ENCODE assay signal across 9 mouse cellular contexts in the genomic region with DNA sequence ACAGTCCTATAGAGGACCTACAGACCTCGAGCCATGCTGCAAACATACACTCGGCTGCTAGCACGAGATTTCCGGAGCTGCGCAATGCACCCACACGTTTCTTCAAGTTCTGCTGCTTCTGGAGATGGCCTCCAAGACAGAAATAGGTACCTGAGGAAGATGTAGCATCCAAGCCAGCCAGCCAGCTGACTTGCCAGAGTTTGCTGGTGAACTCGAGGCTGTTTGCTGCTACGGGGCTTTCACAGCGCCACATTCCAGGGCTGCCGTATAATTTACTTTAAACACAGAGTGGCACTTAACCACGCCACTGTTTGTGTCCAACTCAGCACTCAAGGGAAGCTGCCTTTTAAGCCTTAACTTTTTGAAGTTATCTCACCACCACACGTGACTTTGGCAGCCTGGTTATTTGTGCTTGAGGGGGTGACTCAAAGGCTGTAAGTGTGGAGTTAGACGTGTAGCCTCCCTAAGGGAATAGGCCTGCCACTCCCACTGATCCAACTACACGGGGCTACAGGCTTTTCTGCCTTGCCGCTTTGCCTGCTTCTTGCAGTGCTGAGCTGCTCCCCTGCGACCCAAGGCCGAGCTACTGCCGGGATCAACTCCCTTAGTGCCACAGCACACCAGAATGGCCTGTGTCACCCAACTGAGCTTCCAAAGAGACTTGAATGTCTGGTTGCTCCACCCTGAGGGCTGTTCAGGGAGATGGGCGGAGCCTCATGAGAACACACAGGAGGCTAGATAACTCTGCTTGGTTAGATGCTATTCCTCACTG. TPM values are rescaled to one million over a fixed set of nuclear protein-coding genes. Genes with fewer than 3 reads are reported as not detected.
DNase-seq lines count a peak whose midpoint lies in the region; ATAC-seq and TF ChIP-seq lines count a peak whose summit lies in the region.
"Had no signal": no experiment of that assay in that cellular context is flagged by ENCODE, and none has a peak within 500 bp of the region (broad histone marks: within the 10 kb centered on the region; RNA-seq: fewer than 3 reads in every experiment).

No protein-coding gene starts in this region.

- no peaks in the 10 kb centered on the region for H3K9me3 ChIP-seq in heart, embryonic 15.5 days (replicated peaks)
- no peaks in the 10 kb centered on the region for H3K9me3 ChIP-seq in midbrain, embryonic 15.5 days
- H3K9me3 ChIP-seq: neural tube, embryonic 13.5 days had no signal

- DNase-seq in gastrocnemius, adult 2 months, result peak; percentile 35
- DNase-seq in gastrocnemius, postnatal 10 days, result no peak
- DNase-seq in NIH3T3 (ENCODE audit: low read depth), result peak; percentile 84
- DNase-seq in lung, postnatal 36 days, result peak; percentile 88
- no peak for DNase-seq in layer of hippocampus, adult 9-10 months (ENCODE audit: low spot score)
- DNase-seq in cerebellum, adult 8-10 months, result no peak

- no peak for TF ChIP-seq CTCF in gastrocnemius, adult 2 months (IDR thresholded peaks at IDR 0.05)

- peak overlapping the region; percentile 19; the same call in 1 of the 2 replicates for H3K4me3 ChIP-seq in gastrocnemius, adult 2 months
- H3K4me3 ChIP-seq in heart, embryonic 15.5 days, result no peak overlapping the region
- H3K4me3 ChIP-seq in midbrain, embryonic 15.5 days, result no peak overlapping the region
- H3K4me3 ChIP-seq: neural tube, embryonic 13.5 days had no signal

- H3K36me3 ChIP-seq in heart, embryonic 15.5 days, result no peaks in the 10 kb centered on the region
- H3K36me3 ChIP-seq in midbrain, embryonic 15.5 days (replicated peaks), result no peaks in the 10 kb centered on the region
- H3K36me3 ChIP-seq: neural tube, embryonic 13.5 days had no signal

- peak overlapping the region; percentile 59 for H3K27ac ChIP-seq in gastrocnemius, adult 2 months
- peak overlapping the region; percentile 93 for H3K27ac ChIP-seq in heart, embryonic 15.5 days
- H3K27ac ChIP-seq in midbrain, embryonic 15.5 days, result no peak overlapping the region
- H3K27ac ChIP-seq: neural tube, embryonic 13.5 days had no signal

- no peaks in the 10 kb centered on the region for H3K27me3 ChIP-seq in heart, embryonic 15.5 days
- no peaks in the 10 kb centered on the region for H3K27me3 ChIP-seq in midbrain, embryonic 15.5 days (replicated peaks)
- H3K27me3 ChIP-seq: neural tube, embryonic 13.5 days had no signal

- peaks cover 40% of the 10 kb centered on the region for H3K4me1 ChIP-seq in heart, embryonic 15.5 days (replicated peaks)
- H3K4me1 ChIP-seq in midbrain, embryonic 15.5 days, result peaks cover 6% of the 10 kb centered on the region

- intact Hi-C loops in gastrocnemius, adult 2 months (cut with DNase I), result no loop called here

- WGBS in heart, embryonic 15.5 days, result 27% methylated on average over 19 of the region's 19 CpGs
- WGBS in midbrain, embryonic 15.5 days, result 52% methylated on average over 19 of the region's 19 CpGs

- H3K9ac ChIP-seq in heart, embryonic 15.5 days, result no peak overlapping the region
- H3K9ac ChIP-seq in midbrain, embryonic 15.5 days, result no peak overlapping the region
- H3K9ac ChIP-seq: neural tube, embryonic 13.5 days had no signal

- peak overlapping the region; percentile 39 for H3K4me2 ChIP-seq in heart, embryonic 15.5 days
- no peak overlapping the region for H3K4me2 ChIP-seq in midbrain, embryonic 15.5 days
- H3K4me2 ChIP-seq: neural tube, embryonic 13.5 days had no signal

- ATAC-seq in heart, embryonic 15.5 days (replicated peaks; ENCODE audit: insufficient number of reproducible peaks, insufficient read depth, low FRiP score, low read depth), result peak; percentile 77
- no peak for ATAC-seq in midbrain, embryonic 15.5 days (replicated peaks)

RNA-seq across cellular contexts. Expression of gene Frmd6, which starts 25.9 kb away (rescaled TPM):
- total RNA-seq in gastrocnemius, adult 2 months (2021), result 10 to 100 TPM in 1 of 2 experiments, 1 to 10 TPM in 1; 9.8 to 14.2 TPM
- total RNA-seq in gastrocnemius, postnatal 10 days (2021), result 10 to 100 TPM; 27.4 to 34.5 TPM
- 23.0 and 26.0 TPM in 2 replicates for polyA plus RNA-seq in heart, embryonic 15.5 days (2015; fragmentation: Nextera tagmentation; extraction: Ambion mirVana)
- 9.2 and 9.7 TPM in 2 replicates for polyA plus RNA-seq in midbrain, embryonic 15.5 days (2015; fragmentation: Nextera tagmentation; extraction: Ambion mirVana)

Comparison
In these comparisons a context has a peak if more than half of its experiments do, and no peak if none do; other contexts are left out.
1. DNase-seq: peak in gastrocnemius, adult 2 months (single experiment), NIH3T3 (single experiment) and lung, postnatal 36 days (single experiment); none in gastrocnemius, postnatal 10 days (single experiment), layer of hippocampus, adult 9-10 months (single experiment) and cerebellum, adult 8-10 months (single experiment).